Mouse (Mus musculus): ENCODE data around the gene Spon2. TPM values are rescaled to one million over a fixed set of nuclear protein-coding genes. Genes with fewer than 3 reads are reported as not detected.

The Spon2 gene
- total RNA-seq, 2 experiments from 2014 or later, result not detected

GRCm38 (mm10) chr5:33219831-33220230, 1.6 kb upstream of the Spon2 start:
- no peak for ATAC-seq (replicated peaks; ENCODE audit: low FRiP score, poor library complexity, severe bottlenecking)

- no peak for ATAC-seq (replicated peaks; ENCODE audit: low FRiP score, poor library complexity, severe bottlenecking)
Measured at GRCm38 (mm10) chr5:33218746-33219449, 643 bp upstream of the Spon2 start.

GRCm38 (mm10) chr5:33217663-33218062, 592 bp downstream of the Spon2 start:
- no peak for ATAC-seq (replicated peaks; ENCODE audit: low FRiP score, poor library complexity, severe bottlenecking)

GRCm38 (mm10) chr5:33214723-33215122, 3.5 kb downstream of the Spon2 start:
- ATAC-seq (replicated peaks; ENCODE audit: low FRiP score, poor library complexity, severe bottlenecking), result no peak

GRCm38 (mm10) chr5:33211254-33211653, 7.0 kb downstream of the Spon2 start:
- no peak for ATAC-seq (replicated peaks; ENCODE audit: low FRiP score, poor library complexity, severe bottlenecking)

- ATAC-seq (replicated peaks; ENCODE audit: low FRiP score, poor library complexity, severe bottlenecking), result no peak
Measured at GRCm38 (mm10) chr5:33210515-33210914, 7.7 kb downstream of the Spon2 start.

GRCm38 (mm10) chr5:33208533-33209245, 9.6 kb downstream of the Spon2 start:
- ATAC-seq (replicated peaks; ENCODE audit: low FRiP score, poor library complexity, severe bottlenecking), result no peak

GRCm38 (mm10) chr5:33207136-33207535, 11.1 kb downstream of the Spon2 start:
- no peak for ATAC-seq (replicated peaks; ENCODE audit: low FRiP score, poor library complexity, severe bottlenecking)

- ATAC-seq (replicated peaks; ENCODE audit: low FRiP score, poor library complexity, severe bottlenecking), result peak; percentile 57; the same call in 1 of the 2 replicates
Measured at GRCm38 (mm10) chr5:33206328-33206727, 11.9 kb downstream of the Spon2 start.

- no peak for ATAC-seq (replicated peaks; ENCODE audit: low FRiP score, poor library complexity, severe bottlenecking)
Measured at GRCm38 (mm10) chr5:33204284-33204683, 14.0 kb downstream of the Spon2 start.

- peak; percentile 91 for ATAC-seq (replicated peaks; ENCODE audit: low FRiP score, poor library complexity, severe bottlenecking)
Measured at GRCm38 (mm10) chr5:33203691-33204242, 14.5 kb downstream of the Spon2 start.

GRCm38 (mm10) chr5:33203171-33203565, 15.1 kb downstream of the Spon2 start:
- no peak for ATAC-seq (replicated peaks; ENCODE audit: low FRiP score, poor library complexity, severe bottlenecking)

GRCm38 (mm10) chr5:33202516-33203170, 15.6 kb downstream of the Spon2 start:
- no peak for ATAC-seq (replicated peaks; ENCODE audit: low FRiP score, poor library complexity, severe bottlenecking)

GRCm38 (mm10) chr5:33201697-33202096, 16.6 kb downstream of the Spon2 start:
- no peak for ATAC-seq (replicated peaks; ENCODE audit: low FRiP score, poor library complexity, severe bottlenecking)

- ATAC-seq (replicated peaks; ENCODE audit: low FRiP score, poor library complexity, severe bottlenecking), result no peak
Measured at GRCm38 (mm10) chr5:33200071-33200470, 18.2 kb downstream of the Spon2 start.

- ATAC-seq (replicated peaks; ENCODE audit: low FRiP score, poor library complexity, severe bottlenecking), result no peak
Measured at GRCm38 (mm10) chr5:33195246-33195852, 22.9 kb downstream of the Spon2 start.

- 0 out of 2 replicates have a peak, but pooled peaks have one; percentile 25 for ATAC-seq (replicated peaks; ENCODE audit: low FRiP score, poor library complexity, severe bottlenecking)
Measured at GRCm38 (mm10) chr5:33193567-33193966, 24.7 kb downstream of the Spon2 start.

Data from erythroid progenitor cell, adult 5-6 weeks (primary cell).